Mouse (Mus musculus) megakaryocyte, embryonic 14.5 days (primary cell): ENCODE measurements around the gene Cacna1b. TPM values are rescaled to one million over a fixed set of nuclear protein-coding genes. Genes with fewer than 3 reads are reported as not detected.

Experiments
- H3K27me3 ChIP-seq: replicated peaks from 2 replicates; pipeline ENCODE3; 2012; ENCODE audit warnings: inconsistent platforms
- H3K36me3 ChIP-seq: replicated peaks from 2 replicates; pipeline ENCODE3; 2012; ENCODE audit warnings: low read length, inconsistent platforms, mixed read lengths
- H3K4me1 ChIP-seq: 2 replicates; pipeline ENCODE4 v1.6.1; 2012; ENCODE audit warnings: inconsistent platforms
- H3K4me3 ChIP-seq: replicated peaks from 2 replicates; pipeline ENCODE3; 2012; ENCODE audit warnings: moderate library complexity, mild to moderate bottlenecking, inconsistent platforms
- H3K9me3 ChIP-seq: 2 replicates; pipeline ENCODE4 v1.6.1; 2012; ENCODE audit warnings: inconsistent platforms
- FLI1 ChIP-seq: IDR thresholded peaks from 2 replicates; pipeline ENCODE4 v1.6.1; 2012; ENCODE audit warnings: low read length, inconsistent platforms, mixed read lengths
- GATA1 ChIP-seq: IDR thresholded peaks from 3 replicates; pipeline ENCODE4 v1.6.1; 2012; ENCODE audit warnings: mixed read lengths, low read length, inconsistent platforms, borderline replicate concordance
- polyA plus RNA-seq: library from polyadenylated mRNA; stranded (reverse); fragments of >175 nt; gene quantifications from 2 replicates; pipeline ENCODE4 v1.2.3, GENCODE M21; 2012; ENCODE audit warnings: low replicate concordance; ENCODE audit not compliant: insufficient read depth

Cacna1b gene
- 0.06 TPM in 1 of 2 replicates, not detected in the other for polyA plus RNA-seq

DNA sequence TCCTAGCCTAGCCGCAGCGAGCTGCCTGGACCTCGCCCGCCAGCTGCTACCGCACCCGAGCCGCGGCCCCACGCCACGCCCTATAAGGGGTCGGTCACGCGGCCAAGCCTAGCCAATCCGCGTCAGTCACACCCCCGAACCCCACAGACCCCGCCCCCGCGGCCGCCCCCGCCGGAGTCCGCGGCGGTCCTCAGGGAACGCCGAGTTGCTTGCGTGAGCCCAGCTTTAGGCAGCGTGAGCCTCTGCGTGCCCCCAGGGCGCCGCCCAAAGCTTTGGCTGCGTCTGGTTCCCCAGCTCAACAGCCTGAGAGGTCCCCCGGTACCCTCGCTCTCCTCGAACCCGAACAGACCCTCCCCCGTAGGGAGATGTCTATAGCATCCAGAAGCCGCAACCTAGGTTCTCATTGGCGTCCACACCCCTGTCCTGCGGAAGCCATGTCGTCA lies at the start of gene Cacna1b:
Cacna1b (minus strand) TSS at position 38 of the 443 bp plus-strand sequence.
- peaks cover 18% of the 10 kb centered on the region for H3K9me3 ChIP-seq
- no peaks in the 10 kb centered on the region for H3K36me3 ChIP-seq
- H3K27me3 ChIP-seq = peaks cover 75% of the 10 kb centered on the region
- peaks cover 19% of the 10 kb centered on the region for H3K4me1 ChIP-seq
- TF ChIP-seq GATA1 (no peak), FLI1 (no peak)
- H3K4me3 ChIP-seq = peak within 1 kb of the TSS; percentile 90

GRCm38 (mm10) chr2:24809746-24810145 lies 46.8 kb upstream of the Cacna1b start:
- H3K9me3 ChIP-seq = no peaks in the 10 kb centered on the region
- H3K36me3 ChIP-seq = peaks cover 89% of the 10 kb centered on the region
- no peak for TF ChIP-seq FLI1
- TF ChIP-seq GATA1 = no peak

DNA sequence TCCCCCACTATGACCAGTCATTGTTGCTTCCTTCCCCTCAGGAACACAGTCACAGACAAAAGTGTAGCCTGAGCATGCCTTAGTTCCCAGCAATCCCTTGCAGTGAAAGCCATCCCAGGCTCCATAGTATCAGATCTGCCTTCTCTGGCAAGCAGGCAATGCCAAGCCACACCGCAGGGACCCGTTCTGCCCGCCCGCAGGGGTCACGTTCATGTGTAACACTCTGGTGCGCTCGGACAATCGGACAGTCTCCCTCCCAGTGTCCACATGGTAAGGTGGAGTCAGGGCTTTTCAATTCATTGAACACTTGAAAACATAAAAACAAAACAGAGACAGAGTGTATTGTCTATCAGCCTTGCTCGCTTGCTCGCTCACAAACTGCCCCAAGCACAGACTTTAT lies 44.7 kb upstream of the Cacna1b start:
- Histone ChIP-seq H3K27me3 (no peaks in the 10 kb centered on the region), H3K4me3 (no peak overlapping the region), H3K4me1 (peaks cover 29% of the 10 kb centered on the region), H3K36me3 (peaks cover 91% of the 10 kb centered on the region), H3K9me3 (no peaks in the 10 kb centered on the region)
- no peak for TF ChIP-seq FLI1
- TF ChIP-seq GATA1 = no peak

More at GRCm38 (mm10) chr2:24809746-24810145, 46.8 kb upstream of the Cacna1b start:
- H3K4me3 ChIP-seq = no peak overlapping the region
- H3K4me1 ChIP-seq = peaks cover 29% of the 10 kb centered on the region
- H3K27me3 ChIP-seq = no peaks in the 10 kb centered on the region

DNA sequence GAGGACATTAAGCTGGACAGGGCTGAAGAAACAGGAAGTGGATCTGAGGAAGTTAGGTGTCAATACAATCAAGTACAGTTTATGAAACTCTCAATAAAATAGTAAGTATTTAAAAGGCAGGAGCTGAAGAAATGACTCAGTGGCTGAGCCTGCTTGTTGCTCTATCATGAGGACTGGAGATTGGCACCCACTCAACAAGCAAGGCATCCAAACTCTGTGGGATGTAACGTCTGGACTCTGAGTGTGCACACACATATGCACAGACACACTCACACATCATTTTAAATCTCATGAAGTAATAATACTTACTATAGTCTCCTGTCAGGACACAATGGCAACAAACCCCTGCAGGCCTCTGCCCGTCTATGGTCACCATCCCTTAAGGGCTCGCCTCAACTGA lies 44.1 kb upstream of the Cacna1b start:
- Histone ChIP-seq H3K36me3 (peaks cover 91% of the 10 kb centered on the region), H3K4me3 (no peak overlapping the region), H3K27me3 (no peaks in the 10 kb centered on the region), H3K4me1 (peaks cover 29% of the 10 kb centered on the region), H3K9me3 (no peaks in the 10 kb centered on the region)
- TF ChIP-seq GATA1 (no peak), FLI1 (no peak)

DNA sequence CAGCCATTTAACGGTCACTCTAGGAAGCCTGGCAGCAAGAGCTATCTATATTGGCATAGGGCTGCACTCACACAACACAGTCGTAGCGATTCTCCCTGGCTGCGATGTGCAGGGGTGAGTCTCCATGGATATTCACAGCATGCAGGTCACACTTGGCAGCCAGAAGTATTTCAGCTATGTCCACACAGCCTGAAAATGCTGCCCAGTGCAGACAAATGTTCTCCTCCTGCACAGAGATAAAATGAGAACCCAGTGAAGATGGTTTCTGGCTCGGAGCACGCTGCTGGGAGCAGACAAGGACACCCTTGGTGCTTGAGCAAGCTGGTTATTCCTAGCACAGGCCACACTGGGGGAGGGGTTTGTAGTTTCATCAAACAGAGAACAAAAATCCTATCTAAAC lies 43.2 kb upstream of the Cacna1b start:
- Histone ChIP-seq H3K9me3 (no peaks in the 10 kb centered on the region), H3K36me3 (peaks cover 93% of the 10 kb centered on the region), H3K4me3 (no peak overlapping the region), H3K4me1 (peaks cover 29% of the 10 kb centered on the region), H3K27me3 (no peaks in the 10 kb centered on the region)
- TF ChIP-seq GATA1 (no peak), FLI1 (no peak)

DNA sequence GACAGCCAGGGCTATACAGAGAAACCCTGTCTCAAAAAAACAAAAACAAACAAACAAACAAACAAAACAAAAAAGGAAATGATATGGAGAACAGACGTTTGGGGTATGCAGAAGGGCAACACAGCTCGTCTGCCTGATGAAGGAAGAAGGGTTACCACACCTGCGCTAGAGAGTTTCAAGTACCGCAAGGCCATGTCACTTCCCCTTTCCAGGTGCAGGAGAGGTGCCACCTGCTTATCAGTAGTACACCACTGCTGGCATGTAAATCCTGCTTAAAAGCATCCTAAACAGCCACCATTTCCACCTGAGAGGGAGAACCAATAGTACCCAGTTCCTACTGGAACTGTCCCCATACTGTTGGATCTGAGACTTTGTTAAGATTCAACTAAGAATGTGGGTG lies 42.7 kb upstream of the Cacna1b start:
- TF ChIP-seq FLI1 = no peak
- TF ChIP-seq GATA1 = no peak
- H3K4me1 ChIP-seq = peaks cover 27% of the 10 kb centered on the region
- H3K36me3 ChIP-seq = peaks cover 93% of the 10 kb centered on the region
- no peaks in the 10 kb centered on the region for H3K9me3 ChIP-seq
- no peak overlapping the region for H3K4me3 ChIP-seq
- H3K27me3 ChIP-seq = no peaks in the 10 kb centered on the region

- TF ChIP-seq FLI1 (no peak), GATA1 (no peak)
Observed at GRCm38 (mm10) chr2:24796833-24797457, 34.0 kb upstream of the Cacna1b start.

GRCm38 (mm10) chr2:24787250-24787649 lies 24.3 kb upstream of the Cacna1b start:
- Histone ChIP-seq H3K4me1 (peaks cover 2% of the 10 kb centered on the region; the same call in 1 of the 2 replicates), H3K27me3 (peaks cover 2% of the 10 kb centered on the region), H3K4me3 (no peak overlapping the region), H3K9me3 (peaks cover 12% of the 10 kb centered on the region), H3K36me3 (peaks cover 25% of the 10 kb centered on the region)
- TF ChIP-seq FLI1 = no peak
- TF ChIP-seq GATA1 = no peak

More at GRCm38 (mm10) chr2:24796833-24797457, 34.0 kb upstream of the Cacna1b start:
- Histone ChIP-seq H3K36me3 (peaks cover 97% of the 10 kb centered on the region), H3K4me3 (peak overlapping the region; percentile 15), H3K4me1 (peaks cover 30% of the 10 kb centered on the region), H3K27me3 (no peaks in the 10 kb centered on the region), H3K9me3 (no peaks in the 10 kb centered on the region)

DNA sequence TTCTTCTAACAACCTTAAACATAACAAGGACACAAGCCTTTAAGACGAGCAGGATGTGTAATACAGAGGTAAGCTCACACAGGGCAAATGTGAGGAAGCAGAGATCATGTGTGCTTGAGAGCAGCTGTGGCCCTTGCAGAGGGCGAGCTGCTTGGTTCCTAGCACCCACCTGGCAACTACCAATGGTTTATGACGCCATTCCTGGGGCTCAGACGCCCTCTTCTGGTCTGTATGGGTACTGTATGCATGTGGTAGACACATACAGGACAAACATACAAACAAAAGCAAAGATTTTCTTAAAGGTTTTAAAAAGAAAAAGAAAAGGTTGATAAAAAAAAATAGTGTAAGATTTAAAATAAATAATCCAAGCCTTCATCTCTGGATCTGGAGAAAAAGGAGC lies 18.3 kb upstream of the Cacna1b start:
- Histone ChIP-seq H3K9me3 (peaks cover 41% of the 10 kb centered on the region), H3K27me3 (peaks cover 23% of the 10 kb centered on the region), H3K36me3 (no peaks in the 10 kb centered on the region), H3K4me3 (no peak overlapping the region), H3K4me1 (peaks cover 12% of the 10 kb centered on the region; the same call in 1 of the 2 replicates)
- TF ChIP-seq GATA1 = no peak
- TF ChIP-seq FLI1 = no peak

- no peak overlapping the region for H3K4me3 ChIP-seq
- H3K27me3 ChIP-seq = peaks cover 41% of the 10 kb centered on the region
- TF ChIP-seq FLI1 (no peak), GATA1 (no peak)
- H3K9me3 ChIP-seq = peaks cover 26% of the 10 kb centered on the region
- peaks cover 16% of the 10 kb centered on the region; the same call in 1 of the 2 replicates for H3K4me1 ChIP-seq
- no peaks in the 10 kb centered on the region for H3K36me3 ChIP-seq
Observed at GRCm38 (mm10) chr2:24776831-24777230, 13.9 kb upstream of the Cacna1b start.
